Mouse (Mus musculus) embryo, embryonic 11.5 days (tissue): Measurements from ENCODE around the gene Prkg1.
"Not testable (repeated sequence)": the region's sequence is repeated elsewhere in the genome, so short reads cannot be mapped to it uniquely, and the experiment has no call there.

Experiments used
- DNase-seq: peaks from one replicate; pipeline ENCODE4 v3.0.0-alpha.2; 2012; ENCODE audit warnings: low read depth, low spot score

Prkg1 gene

DNA sequence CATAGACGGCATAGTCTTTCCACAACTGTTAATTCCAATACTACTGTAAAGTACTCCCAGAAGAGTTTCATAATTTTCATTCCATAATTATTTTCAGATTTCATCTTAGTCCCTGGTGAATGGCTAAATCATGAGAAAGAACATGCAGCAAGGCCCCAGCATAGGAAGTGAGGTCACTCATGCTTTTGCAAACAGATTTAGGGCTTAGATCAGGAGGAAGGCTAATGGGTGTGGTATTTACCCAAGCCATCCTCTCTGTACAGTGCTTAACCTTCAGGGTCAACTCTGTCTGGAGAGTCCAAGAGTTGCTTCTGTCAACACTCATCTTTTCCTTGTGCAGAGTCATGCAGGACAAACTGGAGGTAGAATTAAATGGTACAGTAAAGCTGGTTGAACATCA, 331.4 kb downstream of the Prkg1 start:
- DNase-seq: no peak

DNA sequence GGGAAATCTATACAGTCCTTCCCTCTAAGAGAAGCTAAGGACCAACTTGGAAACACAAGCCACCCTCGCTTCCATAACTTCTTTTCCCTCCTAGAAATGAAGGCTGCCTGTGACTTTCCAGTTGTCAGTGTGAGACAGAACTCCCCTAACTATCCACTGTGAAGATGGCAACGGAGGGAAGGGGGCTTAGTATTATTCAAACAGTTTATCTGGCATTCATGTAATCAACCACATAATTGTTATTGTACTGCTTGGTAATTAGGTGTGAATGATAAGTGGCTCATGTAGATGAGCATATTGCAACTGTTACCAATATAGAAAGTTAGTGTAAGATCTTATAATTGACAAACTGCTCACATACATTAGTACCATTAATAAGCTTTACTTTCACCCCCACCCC, 333.4 kb downstream of the Prkg1 start:
- no peak for DNase-seq

DNA sequence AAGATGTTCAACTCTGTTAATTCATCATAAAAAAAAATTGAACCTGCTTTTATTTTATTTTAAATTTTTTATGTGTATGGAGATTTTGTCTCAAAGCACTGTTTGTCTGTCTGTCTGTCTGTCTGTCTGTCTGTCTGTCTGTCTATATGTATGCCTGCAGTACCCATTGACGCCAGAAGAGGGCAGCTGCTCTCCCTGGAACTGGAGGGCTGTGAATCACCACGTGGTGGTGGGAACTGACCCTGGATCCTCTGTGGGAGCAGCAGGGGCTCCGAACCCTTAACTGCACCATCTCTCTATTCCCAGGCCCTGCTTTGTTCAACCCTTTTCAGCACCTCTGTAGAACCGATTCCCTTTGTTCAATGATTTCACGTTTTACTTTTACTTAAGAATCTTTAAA, 338.7 kb downstream of the Prkg1 start:
- DNase-seq: no peak

DNA sequence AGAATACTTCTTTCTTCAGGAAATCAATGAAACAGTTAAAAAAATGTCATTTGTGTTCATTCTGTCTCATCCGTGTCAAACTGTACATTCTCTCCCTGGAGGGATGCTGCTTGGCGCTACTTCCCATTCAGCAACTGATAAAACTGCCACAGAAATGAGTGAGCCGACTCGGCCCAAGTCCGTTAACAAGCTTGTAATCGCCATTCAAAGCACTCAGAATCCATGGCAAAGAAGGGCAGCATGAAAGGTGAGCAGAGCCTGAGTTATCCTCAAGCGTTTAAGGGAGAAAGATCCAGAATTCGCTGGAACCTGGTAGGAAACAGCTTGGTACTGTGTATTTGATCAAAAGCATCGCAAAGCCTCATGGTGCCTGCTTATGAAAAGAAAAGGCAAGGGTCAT, 339.6 kb downstream of the Prkg1 start:
- no peak for DNase-seq

DNA sequence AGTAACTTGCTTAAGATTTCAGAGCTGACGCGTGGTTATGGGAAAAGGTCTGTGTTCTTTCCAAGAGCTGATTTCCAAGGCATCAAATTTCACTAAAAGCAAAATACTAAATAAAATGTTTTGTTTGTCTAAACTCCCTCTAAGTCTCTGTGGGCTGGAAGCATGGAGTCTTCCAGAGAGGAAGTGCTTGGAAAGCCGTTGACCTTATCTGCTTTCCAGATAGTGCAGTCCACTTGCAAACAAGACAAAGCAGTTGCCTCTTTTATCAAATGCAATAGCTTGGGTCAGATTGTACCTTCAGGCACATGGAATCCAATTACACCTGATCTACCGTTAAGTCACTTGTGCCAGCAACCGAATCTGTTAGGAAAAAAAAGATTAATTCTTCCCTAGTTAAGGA, 340.5 kb downstream of the Prkg1 start:
- DNase-seq: no peak

DNA sequence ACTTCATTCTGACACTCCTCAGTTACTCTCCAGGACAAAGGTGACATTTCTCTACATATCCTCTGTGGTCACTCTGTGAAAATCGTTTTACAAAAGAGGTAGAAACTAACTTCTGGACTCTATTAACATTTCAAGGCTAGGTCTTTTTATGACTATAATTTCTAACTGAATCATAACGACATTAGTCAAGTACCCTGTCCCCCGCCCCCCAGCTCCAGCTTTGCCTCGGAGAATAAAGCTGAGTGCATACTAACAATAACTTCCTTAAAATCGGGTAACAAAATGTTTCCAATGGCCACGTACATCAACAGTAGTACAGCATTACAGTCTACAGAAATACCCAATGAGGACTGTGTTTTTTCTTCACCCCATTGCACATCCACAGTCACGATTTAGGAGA, 351.3 kb downstream of the Prkg1 start:
- DNase-seq: no peak

DNA sequence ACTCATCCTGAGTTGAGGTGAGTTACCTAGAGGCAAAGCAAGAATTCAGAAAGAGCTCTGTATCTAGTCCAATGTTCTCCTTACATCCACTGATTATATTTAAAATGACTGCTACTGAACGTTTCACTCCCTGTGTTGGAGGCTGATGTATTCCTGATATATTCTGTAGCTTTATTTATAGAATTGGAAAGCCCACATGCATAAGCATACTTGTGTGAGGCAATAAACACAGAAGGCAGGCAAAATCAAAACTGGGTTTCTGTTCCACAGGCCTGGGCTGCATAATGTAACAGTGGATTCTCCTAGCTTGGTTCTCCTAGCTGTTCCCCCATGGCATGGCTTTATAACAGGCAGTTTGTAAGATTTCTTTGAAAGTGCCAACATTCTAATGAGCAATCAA, 368.7 kb downstream of the Prkg1 start:
- DNase-seq: no peak

DNA sequence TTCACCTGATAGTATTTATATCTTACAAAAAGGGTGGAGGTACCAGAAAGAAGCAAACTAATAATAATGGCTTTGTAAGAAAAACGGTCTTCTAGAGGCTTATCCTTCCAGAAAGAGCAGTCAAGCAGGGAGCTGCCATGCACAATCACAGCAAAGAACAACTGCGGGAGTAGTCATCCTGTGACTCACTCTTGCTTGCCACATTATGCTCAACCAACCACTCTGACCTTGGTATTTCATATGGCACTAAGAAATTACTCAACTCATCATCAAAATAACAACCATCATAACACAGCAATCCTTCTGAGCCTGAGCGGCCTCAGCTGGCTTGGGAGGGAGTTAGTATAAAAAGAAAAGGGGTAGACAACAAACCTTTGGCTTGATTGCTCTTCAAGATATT, 379.5 kb downstream of the Prkg1 start:
- DNase-seq: no peak

DNA sequence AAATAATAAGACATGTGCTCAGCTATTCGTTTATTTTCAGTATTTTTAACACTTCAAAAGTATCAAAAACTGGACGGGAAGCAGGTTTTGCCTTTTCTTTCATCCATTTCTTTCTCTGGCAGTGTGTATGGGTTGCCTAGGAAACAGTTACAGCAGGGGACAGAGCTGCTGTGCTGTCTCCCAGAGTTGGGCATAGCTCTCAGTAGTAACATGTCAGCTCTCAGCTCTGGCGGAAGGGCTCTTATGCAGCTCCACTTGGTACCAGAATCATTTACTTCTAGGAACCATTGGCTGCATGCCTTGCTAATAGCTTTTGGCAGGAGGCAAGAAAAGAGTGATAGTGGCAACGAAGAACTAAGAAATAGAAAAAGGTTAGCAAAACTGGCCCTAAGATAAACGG, 381.0 kb downstream of the Prkg1 start:
- DNase-seq: no peak

DNA sequence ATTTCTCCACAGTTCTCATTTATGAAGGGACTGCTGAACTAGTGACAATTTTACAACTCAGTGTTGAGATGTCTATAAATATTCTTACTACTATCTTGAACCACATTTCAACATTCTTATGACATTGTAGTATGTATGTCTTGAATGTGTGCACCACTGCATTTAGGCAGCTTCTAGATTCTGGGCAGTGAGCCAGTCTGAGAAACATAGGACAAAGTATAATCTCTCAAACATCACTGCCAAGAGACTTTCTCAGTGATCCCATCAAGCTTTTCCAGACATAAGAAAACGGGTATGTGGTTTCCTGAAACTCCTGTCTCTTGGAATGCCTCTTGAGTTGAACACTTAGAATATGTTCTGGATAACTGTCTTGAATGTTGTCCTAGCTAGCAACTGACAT, 394.7 kb downstream of the Prkg1 start:
- no peak for DNase-seq

DNA sequence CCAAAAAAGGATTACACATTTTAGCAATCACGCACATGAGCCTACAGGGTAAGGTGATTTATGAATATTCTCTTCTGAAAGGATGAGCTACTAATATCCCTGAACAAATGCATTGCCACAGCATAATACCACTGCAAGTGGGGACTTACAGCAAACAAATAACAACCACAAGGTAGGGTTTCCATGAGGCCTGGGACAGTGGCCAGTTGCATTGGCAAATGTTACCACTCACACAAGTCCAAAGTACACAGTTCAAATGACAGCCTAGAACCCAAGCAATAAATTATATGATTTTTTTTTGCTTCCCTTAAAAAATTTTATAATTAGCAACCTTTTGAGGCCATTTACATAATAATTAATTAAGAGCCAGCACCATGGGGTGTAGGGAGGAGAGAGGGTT, 395.7 kb downstream of the Prkg1 start:
- DNase-seq: no peak

DNA sequence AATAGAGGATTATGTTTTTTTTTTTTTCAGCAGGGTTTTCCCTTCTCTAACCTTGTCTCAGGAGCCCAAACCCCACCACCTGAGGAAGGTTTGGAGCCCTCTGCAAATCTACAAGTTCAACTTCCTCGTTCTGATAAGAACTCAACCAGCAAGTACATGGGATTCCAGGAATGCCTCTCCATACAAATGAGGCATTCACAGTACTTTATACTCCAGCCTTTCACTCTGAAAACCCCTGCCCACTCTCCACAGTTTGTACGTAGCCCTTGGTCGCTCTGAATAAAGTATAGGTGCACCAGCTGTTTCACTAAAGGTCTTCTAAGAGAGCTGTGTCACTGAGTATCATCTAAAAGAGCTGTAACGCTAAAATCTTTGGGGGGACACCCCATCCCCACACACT, 402.8 kb downstream of the Prkg1 start:
- DNase-seq: no peak

DNA sequence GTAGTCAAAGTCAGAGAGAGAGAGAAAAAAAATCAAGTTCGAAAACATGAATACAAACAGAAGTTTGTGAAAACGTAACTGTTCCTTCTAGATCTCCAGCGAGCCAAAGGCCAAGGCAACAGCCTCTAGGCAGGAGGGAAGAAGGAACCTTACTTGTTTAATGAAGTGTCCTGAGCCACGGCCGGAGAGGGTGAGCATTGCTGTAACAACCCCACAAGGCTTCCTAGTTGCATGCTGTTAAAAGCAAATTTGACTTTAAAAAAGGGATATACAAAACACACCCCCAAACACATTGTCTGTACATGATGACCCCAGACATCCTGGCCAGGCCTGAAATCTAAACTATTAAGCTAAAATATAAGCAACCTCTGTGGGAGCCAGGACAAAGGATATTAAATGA, 403.3 kb downstream of the Prkg1 start:
- DNase-seq: no peak

DNA sequence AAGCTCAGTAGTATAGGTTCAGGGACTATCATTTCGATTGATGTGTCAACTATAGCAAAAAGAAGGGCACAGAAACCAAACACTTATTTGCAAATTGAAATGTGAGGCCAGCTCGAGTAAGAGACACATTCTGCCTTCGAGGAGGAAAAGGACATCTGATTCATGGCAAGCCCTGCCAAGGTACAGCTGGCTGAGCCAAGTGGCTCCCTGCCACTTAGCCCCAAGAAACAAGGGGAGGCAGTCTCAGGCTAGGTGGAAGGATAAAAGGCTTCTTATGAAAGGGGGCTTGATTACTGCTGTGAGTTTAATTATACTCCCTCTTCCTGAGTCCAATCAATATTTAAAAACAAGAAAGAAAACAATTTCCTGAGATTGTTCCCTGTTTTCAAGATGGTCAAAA, 403.7 kb downstream of the Prkg1 start:
- DNase-seq: no peak

DNA sequence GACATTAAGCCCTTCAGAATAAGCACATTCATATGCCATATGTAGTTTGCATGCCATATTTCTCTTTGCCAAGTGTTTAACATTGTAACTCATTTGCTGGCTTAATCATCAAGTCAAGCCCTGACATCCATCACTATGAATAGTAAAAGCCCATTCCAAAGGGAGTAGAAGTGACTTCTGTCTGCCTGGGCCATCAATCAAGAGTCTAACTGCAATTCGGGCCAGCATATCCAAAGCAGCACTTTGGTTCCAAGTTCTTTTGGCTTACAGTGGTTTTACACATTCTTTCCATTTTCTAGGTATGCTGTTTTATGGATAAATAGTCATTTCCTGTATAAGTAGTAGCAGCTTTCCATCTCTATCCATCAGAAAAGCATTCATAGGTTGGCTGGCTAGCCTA, 409.9 kb downstream of the Prkg1 start:
- DNase-seq: no peak

DNA sequence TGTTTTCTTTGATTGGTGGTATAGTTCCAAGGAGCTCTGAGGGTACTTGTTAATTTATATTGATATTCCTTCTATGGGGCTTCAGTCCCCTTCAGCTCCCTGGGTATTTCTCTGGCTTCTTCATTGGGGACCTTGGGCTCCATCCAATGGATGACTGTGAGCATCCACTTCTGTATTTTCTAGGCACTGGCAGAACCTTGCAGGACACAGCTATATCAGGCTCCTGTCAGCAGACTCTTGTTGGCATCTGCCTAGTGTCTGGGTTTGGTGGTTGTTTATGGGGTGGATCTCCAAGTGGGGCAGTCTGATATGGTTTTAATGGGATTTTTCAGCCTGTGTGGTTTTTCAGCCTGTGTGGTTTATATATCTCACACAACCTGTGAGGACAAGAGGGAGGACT, 412.0 kb downstream of the Prkg1 start:
- DNase-seq: not testable (repeated sequence)

DNA sequence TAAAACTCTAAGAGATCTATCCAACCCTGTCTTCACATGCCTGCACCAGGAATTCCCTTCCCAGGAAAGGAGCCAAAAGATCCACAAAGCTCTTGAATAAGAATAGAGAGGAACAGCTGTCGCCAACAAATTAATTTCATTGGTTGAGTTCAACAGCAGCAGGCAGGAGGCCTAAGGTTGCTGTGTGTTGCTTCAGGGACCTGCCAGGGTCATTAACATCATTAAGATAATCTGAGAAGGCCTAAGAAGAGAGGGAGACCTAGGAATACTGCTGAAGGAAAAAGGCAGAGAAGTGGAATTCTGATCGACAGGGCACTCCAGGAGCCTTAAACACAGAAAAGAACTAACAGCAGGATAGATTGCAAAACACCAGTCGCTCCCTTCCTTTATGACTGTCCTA, 413.0 kb downstream of the Prkg1 start:
- no peak for DNase-seq

DNA sequence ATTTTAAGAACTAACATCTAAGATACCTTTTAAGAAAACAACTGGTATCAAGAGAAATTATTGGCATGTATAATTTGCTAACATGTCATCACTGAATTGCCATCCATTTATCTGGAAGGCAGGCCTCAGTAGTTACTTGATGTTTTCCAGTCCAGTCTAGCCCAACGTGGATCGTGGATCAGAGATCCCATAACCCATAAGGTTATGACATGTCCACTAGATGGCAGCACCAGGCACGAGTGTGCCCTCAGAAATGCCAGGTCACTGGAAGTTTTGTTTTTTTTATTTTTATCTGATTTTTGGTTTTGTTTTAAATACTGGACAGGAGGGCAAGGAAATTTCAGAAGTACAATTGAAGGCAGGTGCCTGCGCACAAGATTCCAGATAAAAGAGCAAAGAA, 422.7 kb downstream of the Prkg1 start:
- DNase-seq: peak; percentile 34

DNA sequence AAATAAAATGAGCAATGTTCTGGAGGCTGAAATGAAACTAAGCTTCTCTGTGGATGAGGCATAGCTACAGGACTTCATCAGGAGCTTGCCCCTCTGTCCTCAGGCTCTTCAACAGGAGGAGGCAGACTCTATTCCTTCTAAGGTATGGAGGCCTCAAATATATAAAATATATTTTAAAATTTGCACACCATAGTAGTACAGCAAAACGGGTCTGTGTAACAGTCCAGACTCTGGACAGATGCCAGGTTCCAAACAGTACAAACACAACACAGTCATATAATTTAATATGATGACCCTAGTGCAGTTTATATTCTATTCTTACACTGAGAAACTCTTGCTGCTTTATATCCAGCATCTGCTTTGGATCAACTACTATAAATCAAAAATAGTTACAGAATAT, 423.9 kb downstream of the Prkg1 start:
- no peak for DNase-seq

DNA sequence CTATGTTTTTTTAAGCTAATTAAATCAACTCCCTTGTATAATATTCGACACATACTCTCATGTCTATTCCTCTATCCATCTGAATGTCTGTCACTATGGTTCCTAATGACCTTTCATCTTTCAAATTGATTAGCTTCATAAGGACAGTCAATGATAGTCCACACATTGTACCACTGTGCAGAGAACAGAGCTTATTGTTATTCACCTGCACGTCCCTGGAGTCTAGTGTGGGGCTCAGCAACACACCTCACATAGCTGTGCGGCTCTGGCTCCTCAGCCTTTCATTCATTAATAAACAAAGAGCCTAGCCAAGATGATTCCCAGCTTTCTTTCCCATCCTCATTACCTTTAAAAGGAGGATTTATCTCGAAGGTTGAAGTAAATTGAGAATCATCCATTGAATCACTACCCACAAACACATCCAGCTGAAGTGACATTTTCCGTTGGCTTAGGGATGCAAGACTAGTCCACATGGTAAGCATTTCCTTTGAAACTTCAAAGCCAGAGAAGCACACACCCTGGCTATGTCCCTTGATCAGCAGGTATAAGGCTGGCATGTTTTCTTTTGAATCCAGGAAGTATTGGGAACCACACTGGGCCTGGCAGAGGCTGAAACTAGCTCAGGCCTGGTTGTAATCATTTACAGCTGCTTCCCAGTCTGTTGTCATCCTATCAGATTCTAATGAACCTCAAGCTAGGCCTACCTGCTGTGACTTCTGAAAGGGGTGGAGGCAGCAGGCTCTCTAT, 426.3 kb downstream of the Prkg1 start:
- DNase-seq: no peak

DNA sequence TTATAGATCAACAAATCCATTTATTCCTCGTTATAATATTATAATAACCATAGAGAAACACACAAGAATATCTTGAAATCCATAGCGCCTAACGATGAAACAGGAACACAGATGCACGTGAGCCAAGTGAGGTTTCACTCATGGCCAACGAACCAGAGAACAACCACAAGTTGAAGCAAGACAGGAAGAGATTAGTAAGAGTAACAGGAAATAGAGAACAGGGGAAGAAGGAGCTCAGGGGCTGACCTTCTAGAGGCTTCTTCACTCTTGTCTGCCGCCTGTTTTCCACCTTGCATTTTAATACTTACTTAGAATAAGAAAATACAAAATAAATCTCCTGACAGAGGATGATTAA, 427.0 kb downstream of the Prkg1 start:
- DNase-seq: no peak

DNA sequence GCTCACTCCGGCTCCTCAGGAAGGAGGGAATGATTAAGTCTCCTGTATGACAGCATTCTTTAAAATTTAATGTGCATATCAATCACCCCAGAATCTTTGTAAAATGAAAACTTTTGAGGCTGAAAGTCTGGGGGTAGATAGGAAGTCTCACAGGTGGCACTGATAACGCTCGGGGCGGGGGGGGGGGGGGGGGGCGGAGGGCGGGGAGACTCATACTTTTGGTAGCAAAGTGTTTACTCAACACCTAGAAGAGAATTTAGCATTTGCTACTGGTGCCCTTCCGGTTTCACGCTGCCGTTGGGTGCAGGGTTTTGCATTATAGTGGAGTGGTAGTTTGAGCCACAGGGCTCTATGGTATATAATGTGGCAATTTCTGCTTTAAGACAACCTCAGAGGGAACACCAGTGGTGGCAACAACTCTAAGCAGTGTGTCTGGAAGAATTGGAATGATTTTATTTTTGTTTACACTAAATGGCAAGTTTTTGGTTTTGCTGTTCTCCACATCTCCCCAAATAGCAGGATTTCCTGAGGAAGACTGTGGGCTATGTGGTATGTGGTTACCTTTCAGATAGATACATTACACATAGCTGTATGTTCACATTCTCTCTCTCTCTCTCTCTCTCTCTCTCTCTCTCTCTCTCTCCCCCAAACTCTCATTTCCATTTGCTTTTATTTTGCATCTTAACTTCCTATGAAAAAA, 427.5 kb downstream of the Prkg1 start:
- DNase-seq: no peak

DNA sequence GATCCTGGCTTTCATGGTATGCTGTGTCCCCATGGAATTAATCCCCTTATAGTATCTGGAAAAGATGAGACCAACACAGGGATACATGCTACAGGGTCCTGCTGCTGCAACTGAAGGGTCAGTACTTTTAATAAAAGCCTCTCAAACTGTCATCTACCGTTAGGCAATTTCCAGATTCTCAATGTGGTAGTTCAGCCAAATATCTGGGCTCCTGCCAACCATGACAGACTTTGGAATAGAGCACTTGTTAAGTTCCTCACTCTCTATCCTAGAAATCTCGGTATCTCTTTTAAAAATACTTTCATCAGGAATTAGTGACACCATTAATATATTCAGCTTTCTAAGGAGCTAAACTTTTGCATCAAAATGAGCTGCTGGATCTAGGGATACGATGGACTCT, 428.5 kb downstream of the Prkg1 start:
- DNase-seq: no peak

DNA sequence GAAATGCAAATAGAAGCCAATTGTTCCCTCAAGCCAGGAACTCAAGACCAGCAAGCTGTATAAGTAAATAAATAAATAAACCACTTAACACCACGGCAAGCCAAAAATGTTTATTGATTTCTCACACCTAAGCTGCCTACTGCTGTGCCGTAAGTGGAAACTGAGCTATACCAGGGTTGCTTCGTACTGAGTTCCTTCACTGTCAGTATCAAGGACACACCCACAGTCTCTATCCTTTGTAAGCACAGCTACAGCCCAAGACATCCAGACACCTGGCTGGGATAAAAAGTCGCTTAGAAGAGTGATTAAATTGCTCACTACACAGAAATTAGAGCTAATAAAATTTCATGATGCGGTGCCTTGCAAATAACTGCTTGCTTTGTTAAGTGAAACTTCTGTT, 434.9 kb downstream of the Prkg1 start:
- no peak for DNase-seq
